Mouse (Mus musculus): Measurements from ENCODE around the gene Dnaaf5. TPM values are rescaled to one million over a fixed set of nuclear protein-coding genes. Genes with fewer than 3 reads are reported as not detected.

Dnaaf5 gene
- polyA plus RNA-seq, 1 experiment from 2014 or later = 2.9 TPM

DNA sequence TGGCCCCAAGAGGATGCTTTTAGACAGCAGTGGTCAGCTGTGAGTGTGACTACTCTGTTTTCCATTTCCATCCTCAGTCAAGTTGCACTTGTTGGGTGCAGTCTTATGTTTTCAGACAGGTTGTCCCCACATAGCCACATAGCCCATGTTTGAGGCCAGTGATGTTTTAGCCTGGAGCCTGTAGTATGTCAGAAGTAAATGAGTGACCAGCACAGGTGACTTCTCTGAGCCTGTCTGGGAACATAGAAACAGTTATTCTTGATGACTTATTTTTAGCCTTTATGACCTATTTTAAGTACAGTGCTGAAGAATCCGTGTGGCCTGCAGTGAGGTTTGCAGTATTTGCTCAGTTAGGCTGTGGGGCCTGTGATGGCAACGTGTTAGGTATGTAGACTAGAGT lies 66.1 kb downstream of the Dnaaf5 start:
- ATAC-seq = no peak
- 82% methylated on average over 2 of the region's 2 CpGs for WGBS
- H3K4me3 ChIP-seq (ENCODE audit: low read depth, low read length) = no peak overlapping the region
- no peak for TF ChIP-seq CTCF (IDR thresholded peaks at IDR 0.05; ENCODE audit: low read depth)
- no peak overlapping the region for H3K9ac ChIP-seq (ENCODE audit: low read depth, low read length)
- peaks cover 29% of the 10 kb centered on the region for H3K36me3 ChIP-seq (ENCODE audit: control insufficient read depth, insufficient read depth)
- H3K27me3 ChIP-seq (replicated peaks; ENCODE audit: control insufficient read depth, insufficient read depth, low read length) = no peaks in the 10 kb centered on the region
- H3K4me2 ChIP-seq (replicated peaks; ENCODE audit: low read depth) = no peak overlapping the region
- no peaks in the 10 kb centered on the region for H3K4me1 ChIP-seq (replicated peaks; ENCODE audit: control insufficient read depth, insufficient read depth, low read length)
- H3K9me3 ChIP-seq (ENCODE audit: control insufficient read depth) = no peaks in the 10 kb centered on the region
- no peak overlapping the region for H3K27ac ChIP-seq (ENCODE audit: low read depth, low read length)

- no peaks in the 10 kb centered on the region for H3K27me3 ChIP-seq (replicated peaks; ENCODE audit: control insufficient read depth, insufficient read depth, low read length)
- H3K4me3 ChIP-seq (ENCODE audit: low read depth, low read length) = no peak overlapping the region
- no peak overlapping the region for H3K4me2 ChIP-seq (replicated peaks; ENCODE audit: low read depth)
- H3K36me3 ChIP-seq (ENCODE audit: control insufficient read depth, insufficient read depth) = peaks cover 36% of the 10 kb centered on the region
- WGBS = 89% methylated on average over 3 of the region's 3 CpGs
- H3K4me1 ChIP-seq (replicated peaks; ENCODE audit: control insufficient read depth, insufficient read depth, low read length) = no peaks in the 10 kb centered on the region
- no peaks in the 10 kb centered on the region for H3K9me3 ChIP-seq (ENCODE audit: control insufficient read depth)
- no peak for TF ChIP-seq CTCF (IDR thresholded peaks at IDR 0.05; ENCODE audit: low read depth)
- ATAC-seq = no peak
- no peak overlapping the region for H3K9ac ChIP-seq (ENCODE audit: low read depth, low read length)
- H3K27ac ChIP-seq (ENCODE audit: low read depth, low read length) = no peak overlapping the region
Measured at GRCm38 (mm10) chr5:139216774-139217173, 66.8 kb downstream of the Dnaaf5 start.

DNA sequence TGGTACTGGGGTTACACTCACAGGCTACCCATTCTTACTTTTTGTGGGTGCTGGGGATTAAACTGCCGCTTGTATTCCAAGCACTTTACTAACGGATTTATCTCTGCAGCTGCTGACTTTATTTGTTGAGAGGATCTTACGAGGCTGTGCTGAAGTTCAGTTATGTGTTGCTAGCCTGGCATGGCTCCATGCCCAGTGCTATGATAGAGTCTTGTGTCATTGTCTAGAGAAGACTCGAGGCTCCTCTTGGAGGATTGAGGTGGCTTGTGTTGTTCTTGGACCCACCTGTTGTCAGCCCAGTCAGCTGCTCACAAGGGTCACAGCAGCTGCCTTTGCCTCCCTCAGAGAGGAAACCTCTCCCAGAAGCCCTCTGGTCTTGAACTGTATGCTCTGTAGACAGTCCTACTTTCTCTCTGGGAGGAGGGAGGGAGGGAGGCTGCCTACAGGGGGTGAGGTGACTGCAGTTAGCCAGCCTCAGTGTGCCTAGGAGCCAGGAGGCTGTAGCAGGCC lies 70.0 kb downstream of the Dnaaf5 start:
- Histone ChIP-seq H3K9ac (ENCODE audit: low read depth, low read length) (no peak overlapping the region), H3K4me3 (ENCODE audit: low read depth, low read length) (no peak overlapping the region), H3K27me3 (replicated peaks; ENCODE audit: control insufficient read depth, insufficient read depth, low read length) (no peaks in the 10 kb centered on the region), H3K27ac (ENCODE audit: low read depth, low read length) (no peak overlapping the region), H3K36me3 (ENCODE audit: control insufficient read depth, insufficient read depth) (peaks cover 56% of the 10 kb centered on the region), H3K4me2 (replicated peaks; ENCODE audit: low read depth) (no peak overlapping the region), H3K4me1 (replicated peaks; ENCODE audit: control insufficient read depth, insufficient read depth, low read length) (no peaks in the 10 kb centered on the region), H3K9me3 (ENCODE audit: control insufficient read depth) (no peaks in the 10 kb centered on the region)
- 75% methylated on average over 4 of the region's 4 CpGs for WGBS
- no peak for TF ChIP-seq CTCF (IDR thresholded peaks at IDR 0.05; ENCODE audit: low read depth)
- no peak for ATAC-seq

GRCm38 (mm10) chr5:139220610-139221009 lies 70.6 kb downstream of the Dnaaf5 start:
- peaks cover 56% of the 10 kb centered on the region for H3K36me3 ChIP-seq (ENCODE audit: control insufficient read depth, insufficient read depth)
- TF ChIP-seq CTCF (IDR thresholded peaks at IDR 0.05; ENCODE audit: low read depth) = no peak
- no peaks in the 10 kb centered on the region for H3K27me3 ChIP-seq (replicated peaks; ENCODE audit: control insufficient read depth, insufficient read depth, low read length)
- H3K9me3 ChIP-seq (ENCODE audit: control insufficient read depth) = no peaks in the 10 kb centered on the region
- H3K4me1 ChIP-seq (replicated peaks; ENCODE audit: control insufficient read depth, insufficient read depth, low read length) = no peaks in the 10 kb centered on the region
- H3K27ac ChIP-seq (ENCODE audit: low read depth, low read length) = no peak overlapping the region
- ATAC-seq = no peak
- H3K4me3 ChIP-seq (ENCODE audit: low read depth, low read length) = no peak overlapping the region
- WGBS = 78% methylated on average over 4 of the region's 4 CpGs
- no peak overlapping the region for H3K9ac ChIP-seq (ENCODE audit: low read depth, low read length)
- H3K4me2 ChIP-seq (replicated peaks; ENCODE audit: low read depth) = no peak overlapping the region

DNA sequence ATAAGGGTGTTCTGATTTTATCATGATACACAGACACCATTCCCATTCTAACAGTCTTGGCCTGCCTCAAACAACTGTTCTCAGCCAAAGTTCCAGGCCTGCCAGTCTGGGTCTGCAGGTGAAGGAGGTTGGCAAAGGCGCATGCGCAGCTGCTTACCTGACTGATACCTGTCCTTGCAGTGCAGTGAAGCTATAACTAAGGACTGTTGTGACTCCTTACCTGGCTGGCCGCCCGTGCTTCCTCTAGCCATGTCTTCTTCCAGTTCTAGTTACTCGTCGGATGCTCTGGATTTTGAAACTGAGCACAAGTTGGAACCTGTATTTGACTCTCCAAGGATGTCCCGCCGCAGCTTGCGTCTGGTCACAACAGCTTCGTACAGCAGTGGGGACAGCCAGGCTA lies 73.3 kb downstream of the Dnaaf5 start:
- TF ChIP-seq CTCF (IDR thresholded peaks at IDR 0.05; ENCODE audit: low read depth) = no peak
- Histone ChIP-seq H3K9me3 (ENCODE audit: control insufficient read depth) (no peaks in the 10 kb centered on the region), H3K27ac (ENCODE audit: low read depth, low read length) (no peak overlapping the region), H3K4me2 (replicated peaks; ENCODE audit: low read depth) (no peak overlapping the region), H3K9ac (ENCODE audit: low read depth, low read length) (no peak overlapping the region), H3K36me3 (ENCODE audit: control insufficient read depth, insufficient read depth) (peaks cover 72% of the 10 kb centered on the region), H3K4me1 (replicated peaks; ENCODE audit: control insufficient read depth, insufficient read depth, low read length) (no peaks in the 10 kb centered on the region), H3K27me3 (replicated peaks; ENCODE audit: control insufficient read depth, insufficient read depth, low read length) (no peaks in the 10 kb centered on the region), H3K4me3 (ENCODE audit: low read depth, low read length) (no peak overlapping the region)
- ATAC-seq = no peak
- 95% methylated on average over 10 of the region's 10 CpGs for WGBS

DNA sequence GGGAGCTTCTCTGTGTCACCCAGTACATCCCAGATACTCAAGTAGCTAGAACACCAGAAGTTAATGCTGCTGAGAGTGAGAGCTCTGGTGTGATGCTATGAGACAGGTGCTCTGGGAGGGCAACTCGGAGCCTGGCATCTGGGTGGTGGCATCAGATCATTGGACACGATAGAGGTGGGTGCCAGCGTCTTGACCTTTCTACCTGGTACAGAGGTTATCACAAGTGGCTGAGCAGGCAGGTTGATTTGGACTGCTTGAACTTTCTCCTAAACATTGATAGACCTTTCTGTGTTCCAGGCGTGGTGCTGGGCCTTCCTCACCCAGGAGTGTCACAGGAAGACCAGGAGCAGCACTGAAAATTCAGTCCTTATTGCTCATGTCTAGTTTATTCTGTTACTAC lies 77.2 kb downstream of the Dnaaf5 start:
- whole genome bisulfite sequencing = 91% methylated on average over 4 of the region's 4 CpGs

DNA sequence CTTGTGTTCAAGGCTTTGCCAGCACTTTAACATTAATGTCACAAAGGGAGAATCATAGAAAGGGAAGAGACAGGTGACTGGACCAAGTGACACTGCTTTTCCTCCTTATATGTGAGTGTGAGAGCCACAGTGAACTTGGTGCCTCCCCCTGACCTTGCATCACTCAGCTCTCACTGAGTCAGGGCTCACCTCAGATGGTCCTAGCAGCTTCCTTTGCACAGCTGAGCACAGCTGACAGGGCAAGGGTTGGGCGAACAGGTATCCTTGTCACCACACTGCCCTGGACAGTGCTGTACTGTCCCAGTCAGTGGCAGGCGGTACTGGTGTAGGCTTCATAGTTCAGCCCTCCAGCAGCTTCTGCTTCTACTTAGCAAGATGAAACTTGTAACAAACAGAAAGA lies 77.6 kb downstream of the Dnaaf5 start:
- TF ChIP-seq CTCF (IDR thresholded peaks at IDR 0.05; ENCODE audit: low read depth) = no peak
- H3K9me3 ChIP-seq (ENCODE audit: control insufficient read depth) = no peaks in the 10 kb centered on the region
- 91% methylated on average over 2 of the region's 2 CpGs for WGBS
- peaks cover 87% of the 10 kb centered on the region for H3K36me3 ChIP-seq (ENCODE audit: control insufficient read depth, insufficient read depth)
- no peak overlapping the region for H3K4me3 ChIP-seq (ENCODE audit: low read depth, low read length)
- ATAC-seq = no peak
- no peaks in the 10 kb centered on the region for H3K27me3 ChIP-seq (replicated peaks; ENCODE audit: control insufficient read depth, insufficient read depth, low read length)
- no peaks in the 10 kb centered on the region for H3K4me1 ChIP-seq (replicated peaks; ENCODE audit: control insufficient read depth, insufficient read depth, low read length)
- no peak overlapping the region for H3K4me2 ChIP-seq (replicated peaks; ENCODE audit: low read depth)
- H3K9ac ChIP-seq (ENCODE audit: low read depth, low read length) = no peak overlapping the region
- no peak overlapping the region for H3K27ac ChIP-seq (ENCODE audit: low read depth, low read length)

More for the DNA sequence above, 77.2 kb downstream of the Dnaaf5 start:
- H3K27me3 ChIP-seq (replicated peaks; ENCODE audit: control insufficient read depth, insufficient read depth, low read length) = no peaks in the 10 kb centered on the region
- no peak overlapping the region for H3K4me3 ChIP-seq (ENCODE audit: low read depth, low read length)
- peaks cover 86% of the 10 kb centered on the region for H3K36me3 ChIP-seq (ENCODE audit: control insufficient read depth, insufficient read depth)
- no peak overlapping the region for H3K4me2 ChIP-seq (replicated peaks; ENCODE audit: low read depth)
- no peaks in the 10 kb centered on the region for H3K4me1 ChIP-seq (replicated peaks; ENCODE audit: control insufficient read depth, insufficient read depth, low read length)
- no peaks in the 10 kb centered on the region for H3K9me3 ChIP-seq (ENCODE audit: control insufficient read depth)
- H3K9ac ChIP-seq (ENCODE audit: low read depth, low read length) = no peak overlapping the region
- no peak for TF ChIP-seq CTCF (IDR thresholded peaks at IDR 0.05; ENCODE audit: low read depth)
- ATAC-seq = no peak
- no peak overlapping the region for H3K27ac ChIP-seq (ENCODE audit: low read depth, low read length)

All from intestine, postnatal 0 days (tissue).